21 mouse cellular contexts compared by ENCODE assay signal in the genomic region with DNA sequence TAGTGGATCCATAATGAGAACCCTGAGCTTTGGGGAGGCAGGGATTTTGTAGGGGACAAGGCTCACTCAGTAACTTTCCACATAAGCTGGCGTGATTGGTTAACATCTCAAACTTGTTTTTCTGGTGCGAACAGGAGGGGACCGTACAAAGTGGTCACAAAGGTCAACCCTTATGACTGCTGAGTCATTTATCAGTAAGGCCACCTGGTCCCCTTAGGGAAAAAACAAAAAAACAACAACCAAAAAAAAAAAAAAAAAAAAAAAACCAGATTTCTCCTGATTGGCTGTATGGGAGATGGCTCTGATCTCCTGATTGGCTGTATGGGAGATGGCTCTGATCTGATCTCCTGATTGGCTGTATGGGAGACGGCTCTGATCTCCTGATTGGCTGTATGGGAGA.
DNase-seq lines count a peak whose midpoint lies in the region; TF ChIP-seq lines count a peak whose summit lies in the region.
"Had no signal": no experiment of that assay in that cellular context is flagged by ENCODE, and none has a peak within 500 bp of the region (broad histone marks: within the 10 kb centered on the region; RNA-seq: fewer than 3 reads in every experiment).

No protein-coding gene starts in this region.

- in situ Hi-C loops in ES-E14 (cut with MboI; ENCODE audit: low sequenced_read_pairs in 2 of 2, unreplicated experiment in 2 of 2): no loop called here

- no peaks in the 10 kb centered on the region for H3K4me1 ChIP-seq in ES-E14 (ENCODE audit: control insufficient read depth in 2 of 2, insufficient read depth in 2 of 2, low read length in 2 of 2, poor library complexity in 1 of 2)

- no peaks in the 10 kb centered on the region for H3K9me3 ChIP-seq in ES-E14 (ENCODE audit: control insufficient read depth, insufficient read depth, low read depth, low read length)
- H3K9me3 ChIP-seq: G1E had no signal

- no peak overlapping the region for H3K4me3 ChIP-seq in ES-E14 (ENCODE audit: insufficient read depth in 1 of 2, low read depth in 1 of 2, low read length in 2 of 2, poor library complexity in 1 of 2, severe bottlenecking in 1 of 2)

- H3K27ac ChIP-seq in ES-E14 (ENCODE audit: insufficient read depth, low read depth, low read length, poor library complexity, severe bottlenecking): no peak overlapping the region

- no peaks in the 10 kb centered on the region for H3K36me3 ChIP-seq in ES-E14 (ENCODE audit: control insufficient read depth, insufficient read depth, low read length, poor library complexity, severe bottlenecking)
- H3K36me3 ChIP-seq: G1E had no signal

- peak; percentile 8 for DNase-seq in testis, postnatal 14 days (ENCODE audit: low spot score)
- DNase-seq in testis, postnatal 10 days (ENCODE audit: low spot score): no peak
- peak; percentile 3 for DNase-seq in 416B (ENCODE audit: low read depth)
- no peak for DNase-seq in ES-E14 (ENCODE audit: low read depth, low spot score)
- peak; percentile 9 for DNase-seq in R1 (ENCODE audit: low read depth, low spot score)
- DNase-seq in layer of hippocampus, adult 18-20 months (ENCODE audit: low spot score in 2 of 2): no peak
- DNase-seq in kidney, postnatal 10 days: no peak
- no peak for DNase-seq in kidney, adult 8-10 months
- DNase-seq: adrenal gland, adult 2 months; adrenal gland, adult 8-10 months; adrenal gland, postnatal 10 days; adrenal gland, postnatal 14 days; adrenal gland, postnatal 25 days; adrenal gland, postnatal 36 days; B cell, adult 2 months; cerebellum, adult 11 months; cerebellum, adult 11-12 months; cerebellum, adult 18-20 months; cerebellum, adult 2 months; cerebellum, adult 8-10 months had no signal

- H3K9ac ChIP-seq in ES-E14 (ENCODE audit: insufficient read depth, low read depth, low read length, poor library complexity, severe bottlenecking): no peak overlapping the region

TF ChIP-seq in ES-E14, 5 proteins besides CTCF, POLR2A, EP300 and RAD21:
- no peak for TF ChIP-seq HCFC1 (IDR thresholded peaks at IDR 0.05; ENCODE audit: borderline replicate concordance, insufficient read depth, low read length)
- no peak for TF ChIP-seq ZC3H11A (IDR thresholded peaks at IDR 0.05; ENCODE audit: borderline replicate concordance, low read depth, low read length)
- peak; percentile 91 for TF ChIP-seq ZNF384 (IDR thresholded peaks at IDR 0.05; ENCODE audit: low read depth, low read length)
- no peak for TF ChIP-seq MAFK (IDR thresholded peaks at IDR 0.05; ENCODE audit: insufficient read depth, low read depth, low read length)
- no peak for TF ChIP-seq CHD2 (IDR thresholded peaks at IDR 0.05; ENCODE audit: low read depth, low read length)

Comparison
In these comparisons a context has a peak if more than half of its experiments do, and no peak if none do; other contexts are left out.
1. DNase-seq: peak in testis, postnatal 14 days (single experiment), 416B (single experiment) and R1 (single experiment); none in testis, postnatal 10 days (single experiment), ES-E14 (single experiment), layer of hippocampus, adult 18-20 months (0 of 2), kidney, postnatal 10 days (single experiment) and kidney, adult 8-10 months (0 of 2).